Mouse (Mus musculus): ENCODE data around the gene Myl12a. TPM values are rescaled to one million over a fixed set of nuclear protein-coding genes. Genes with fewer than 3 reads are reported as not detected.
"Not testable (repeated sequence)": the region's sequence is repeated elsewhere in the genome, so short reads cannot be mapped to it uniquely, and the experiment has no call there.

The Myl12a gene
- polyA plus RNA-seq, 1 experiment from 2014 or later: 761 TPM

GRCm38 (mm10) chr17:70974065-70974464 is 28.6 kb downstream of the Myl12a start:
- whole genome bisulfite sequencing: 98% methylated on average over 14 of the region's 14 CpGs
- peaks cover 18% of the 10 kb centered on the region for H3K27me3 ChIP-seq (ENCODE audit: control insufficient read depth, insufficient read depth, low read length)
- not testable (repeated sequence) for H3K4me2 ChIP-seq (ENCODE audit: low read length); H3K4me1 ChIP-seq (ENCODE audit: control insufficient read depth in 2 of 2, insufficient read depth in 2 of 2, low read length in 2 of 2); H3K9me3 ChIP-seq (ENCODE audit: control insufficient read depth, low read length); H3K9ac ChIP-seq (ENCODE audit: low read length); H3K27ac ChIP-seq (replicated peaks in 1 of 2; ENCODE audit: control insufficient read depth in 1 of 2, insufficient read depth in 1 of 2, low read depth in 2 of 2, low read length in 2 of 2); ATAC-seq (ENCODE audit: insufficient number of reproducible peaks, insufficient read depth, low FRiP score, low read depth); H3K4me3 ChIP-seq (ENCODE audit: control insufficient read depth in 1 of 2, insufficient read depth in 1 of 2, low read depth in 1 of 2, low read length in 2 of 2)
- peaks cover 31% of the 10 kb centered on the region for H3K36me3 ChIP-seq (ENCODE audit: control insufficient read depth, insufficient read depth, low read length)

DNA sequence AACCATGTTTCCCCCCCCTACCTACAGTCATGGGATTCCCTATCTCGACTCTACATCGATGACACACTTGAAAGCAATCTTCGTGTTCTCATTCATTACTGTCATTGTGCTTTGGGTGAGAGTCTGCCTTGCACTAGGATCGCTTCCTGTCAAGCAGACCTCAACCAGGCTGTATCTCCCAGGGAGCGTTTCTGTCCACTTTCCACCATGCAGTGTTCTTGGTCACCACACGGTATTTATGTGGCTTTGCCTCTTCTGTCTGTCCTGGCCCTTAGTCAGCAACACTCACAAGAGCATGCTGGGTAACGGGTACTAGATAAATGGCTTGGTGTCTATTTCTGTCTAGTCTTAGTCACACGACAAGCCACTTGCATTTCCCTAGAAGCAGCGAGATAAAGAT is 29.3 kb downstream of the Myl12a start:
- H3K4me1 ChIP-seq (ENCODE audit: control insufficient read depth in 2 of 2, insufficient read depth in 2 of 2, low read length in 2 of 2): peaks cover 3 to 4% of the 10 kb centered on the region in 2 experiments; a peak in 3 of 4 replicates
- H3K4me3 ChIP-seq (ENCODE audit: control insufficient read depth in 1 of 2, insufficient read depth in 1 of 2, low read depth in 1 of 2, low read length in 2 of 2): no peak overlapping the region
- H3K9me3 ChIP-seq (ENCODE audit: control insufficient read depth, low read length): no peaks in the 10 kb centered on the region
- no peak overlapping the region for H3K4me2 ChIP-seq (ENCODE audit: low read length)
- H3K9ac ChIP-seq (ENCODE audit: low read length): no peak overlapping the region
- peaks cover 31% of the 10 kb centered on the region for H3K36me3 ChIP-seq (ENCODE audit: control insufficient read depth, insufficient read depth, low read length)
- H3K27ac ChIP-seq (replicated peaks in 1 of 2; ENCODE audit: control insufficient read depth in 1 of 2, insufficient read depth in 1 of 2, low read depth in 2 of 2, low read length in 2 of 2): no peak overlapping the region
- peaks cover 17% of the 10 kb centered on the region for H3K27me3 ChIP-seq (ENCODE audit: control insufficient read depth, insufficient read depth, low read length)
- no peak for ATAC-seq (ENCODE audit: insufficient number of reproducible peaks, insufficient read depth, low FRiP score, low read depth)
- WGBS: 56% methylated on average over 9 of the region's 9 CpGs

DNA sequence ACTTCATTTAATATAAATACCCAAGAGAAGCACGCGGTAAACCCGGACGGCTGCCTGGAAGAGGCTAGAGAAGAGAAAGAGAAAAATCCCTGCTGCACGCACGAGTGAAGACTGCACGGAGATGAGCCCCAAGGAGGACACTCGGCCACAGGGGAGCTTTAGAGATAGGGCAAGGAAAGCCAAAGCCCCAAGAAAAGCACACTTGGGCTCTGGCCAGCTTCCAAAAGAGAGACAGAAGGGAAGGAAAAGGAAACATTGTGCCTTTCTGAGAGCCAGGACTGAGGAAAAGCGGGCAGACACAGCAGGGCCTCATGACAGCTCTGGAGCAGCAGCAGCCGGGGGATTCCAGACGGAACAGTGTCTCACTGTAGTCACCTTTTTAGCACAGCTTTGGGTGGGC is 31.5 kb downstream of the Myl12a start:
- peaks cover 3 to 4% of the 10 kb centered on the region in 2 experiments; a peak in 3 of 4 replicates for H3K4me1 ChIP-seq (ENCODE audit: control insufficient read depth in 2 of 2, insufficient read depth in 2 of 2, low read length in 2 of 2)
- no peak overlapping the region for H3K27ac ChIP-seq (replicated peaks in 1 of 2; ENCODE audit: control insufficient read depth in 1 of 2, insufficient read depth in 1 of 2, low read depth in 2 of 2, low read length in 2 of 2)
- no peak overlapping the region for H3K4me2 ChIP-seq (ENCODE audit: low read length)
- H3K9me3 ChIP-seq (ENCODE audit: control insufficient read depth, low read length): no peaks in the 10 kb centered on the region
- no peak overlapping the region for H3K4me3 ChIP-seq (ENCODE audit: control insufficient read depth in 1 of 2, insufficient read depth in 1 of 2, low read depth in 1 of 2, low read length in 2 of 2)
- H3K27me3 ChIP-seq (ENCODE audit: control insufficient read depth, insufficient read depth, low read length): peaks cover 5% of the 10 kb centered on the region; the same call in 1 of the 2 replicates
- 61% methylated on average over 11 of the region's 11 CpGs for WGBS
- peaks cover 25% of the 10 kb centered on the region for H3K36me3 ChIP-seq (ENCODE audit: control insufficient read depth, insufficient read depth, low read length)
- ATAC-seq (ENCODE audit: insufficient number of reproducible peaks, insufficient read depth, low FRiP score, low read depth): no peak
- no peak overlapping the region for H3K9ac ChIP-seq (ENCODE audit: low read length)

DNA sequence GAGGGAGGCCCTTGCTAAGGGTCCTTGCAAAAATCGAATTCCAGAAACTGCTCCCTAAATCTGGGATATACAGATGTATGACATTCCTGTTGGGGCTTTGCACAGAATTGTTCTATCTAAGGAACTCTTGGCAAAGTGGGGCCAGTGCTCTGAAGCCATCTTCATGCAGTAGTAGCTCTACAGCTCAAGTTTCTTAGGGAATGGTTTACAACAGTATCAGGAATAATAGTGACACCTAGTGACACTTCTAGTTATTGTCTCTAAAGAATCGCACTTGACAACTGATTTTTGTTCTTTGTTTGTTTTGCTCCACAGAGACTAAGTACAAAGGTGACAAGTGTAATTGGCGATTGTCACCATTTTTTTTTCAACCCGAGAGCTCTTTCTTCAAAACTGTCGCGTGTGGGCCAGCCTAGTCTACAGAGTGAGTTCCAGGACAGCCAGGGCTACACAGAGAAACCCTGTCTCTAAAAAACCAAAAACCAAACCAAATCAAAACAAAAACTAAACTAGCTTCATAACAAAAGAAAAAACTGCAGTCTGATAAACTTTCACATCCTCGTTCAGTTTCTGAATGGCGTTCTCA is 34.0 kb downstream of the Myl12a start:
- Histone ChIP-seq H3K9me3 (ENCODE audit: control insufficient read depth, low read length) (no peaks in the 10 kb centered on the region), H3K27me3 (ENCODE audit: control insufficient read depth, insufficient read depth, low read length) (no peaks in the 10 kb centered on the region), H3K9ac (ENCODE audit: low read length) (no peak overlapping the region), H3K4me3 (ENCODE audit: control insufficient read depth in 1 of 2, insufficient read depth in 1 of 2, low read depth in 1 of 2, low read length in 2 of 2) (no peak overlapping the region), H3K4me1 (ENCODE audit: control insufficient read depth in 2 of 2, insufficient read depth in 2 of 2, low read length in 2 of 2) (peaks cover 3 to 4% of the 10 kb centered on the region in 2 experiments; a peak in 3 of 4 replicates), H3K36me3 (ENCODE audit: control insufficient read depth, insufficient read depth, low read length) (0 out of 2 replicates have a peak, but pooled peaks cover 6% of the 10 kb centered on the region), H3K4me2 (ENCODE audit: low read length) (no peak overlapping the region), H3K27ac (replicated peaks in 1 of 2; ENCODE audit: control insufficient read depth in 1 of 2, insufficient read depth in 1 of 2, low read depth in 2 of 2, low read length in 2 of 2) (no peak overlapping the region)
- WGBS: 20% methylated on average over 8 of the region's 8 CpGs
- no peak for ATAC-seq (ENCODE audit: insufficient number of reproducible peaks, insufficient read depth, low FRiP score, low read depth)

DNA sequence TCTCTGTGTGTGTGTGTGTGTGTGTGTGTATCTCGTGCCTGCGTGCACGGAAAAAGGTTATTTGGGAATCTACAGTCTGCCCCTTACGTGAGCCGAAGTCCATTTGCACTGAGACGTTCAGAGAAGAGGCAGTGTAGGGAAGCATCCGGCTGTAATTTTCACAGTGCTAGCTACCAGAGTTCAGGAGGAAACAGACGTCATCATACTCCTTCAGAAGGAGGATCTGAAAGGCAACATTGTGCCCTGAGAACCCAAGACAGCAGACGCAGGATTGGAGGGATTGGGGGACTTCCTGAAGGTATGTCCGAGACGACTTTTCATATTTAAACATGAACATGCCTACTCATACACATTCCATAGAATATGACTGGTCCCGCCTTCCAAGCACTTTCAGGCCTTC is 35.0 kb downstream of the Myl12a start:
- H3K4me2 ChIP-seq (ENCODE audit: low read length): no peak overlapping the region
- 53% methylated on average over 12 of the region's 12 CpGs for WGBS
- no peak overlapping the region for H3K27ac ChIP-seq (replicated peaks in 1 of 2; ENCODE audit: control insufficient read depth in 1 of 2, insufficient read depth in 1 of 2, low read depth in 2 of 2, low read length in 2 of 2)
- H3K4me3 ChIP-seq (ENCODE audit: control insufficient read depth in 1 of 2, insufficient read depth in 1 of 2, low read depth in 1 of 2, low read length in 2 of 2): no peak overlapping the region
- no peaks in the 10 kb centered on the region; a peak in 1 of 4 replicates for H3K4me1 ChIP-seq (ENCODE audit: control insufficient read depth in 2 of 2, insufficient read depth in 2 of 2, low read length in 2 of 2)
- H3K36me3 ChIP-seq (ENCODE audit: control insufficient read depth, insufficient read depth, low read length): no peaks in the 10 kb centered on the region
- no peak overlapping the region for H3K9ac ChIP-seq (ENCODE audit: low read length)
- H3K9me3 ChIP-seq (ENCODE audit: control insufficient read depth, low read length): no peaks in the 10 kb centered on the region
- ATAC-seq (ENCODE audit: insufficient number of reproducible peaks, insufficient read depth, low FRiP score, low read depth): no peak
- no peaks in the 10 kb centered on the region for H3K27me3 ChIP-seq (ENCODE audit: control insufficient read depth, insufficient read depth, low read length)

DNA sequence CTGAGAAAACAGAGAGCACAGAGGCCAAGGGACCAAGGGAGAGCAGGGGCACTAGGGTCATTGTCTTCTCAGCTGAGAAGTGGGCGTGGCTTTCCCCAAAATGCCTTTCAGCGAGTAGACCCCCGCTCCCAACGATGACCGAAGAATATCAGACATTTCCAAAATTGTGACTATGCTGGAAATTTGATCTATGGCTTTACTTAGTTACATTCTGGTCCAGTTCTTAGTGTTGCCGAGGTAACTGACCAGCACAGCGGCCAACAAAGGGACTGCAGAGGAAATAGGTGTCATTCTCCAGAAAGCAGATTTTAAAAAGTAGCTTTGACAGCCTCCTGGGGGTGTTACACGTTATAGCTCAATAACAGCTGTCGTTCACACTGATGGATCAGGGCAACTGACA is 35.5 kb downstream of the Myl12a start:
- no peak overlapping the region for H3K9ac ChIP-seq (ENCODE audit: low read length)
- no peak overlapping the region for H3K4me2 ChIP-seq (ENCODE audit: low read length)
- H3K27ac ChIP-seq (replicated peaks in 1 of 2; ENCODE audit: control insufficient read depth in 1 of 2, insufficient read depth in 1 of 2, low read depth in 2 of 2, low read length in 2 of 2): no peak overlapping the region
- H3K36me3 ChIP-seq (ENCODE audit: control insufficient read depth, insufficient read depth, low read length): no peaks in the 10 kb centered on the region
- no peaks in the 10 kb centered on the region for H3K9me3 ChIP-seq (ENCODE audit: control insufficient read depth, low read length)
- WGBS: 53% methylated on average over 9 of the region's 9 CpGs
- no peaks in the 10 kb centered on the region for H3K27me3 ChIP-seq (ENCODE audit: control insufficient read depth, insufficient read depth, low read length)
- H3K4me1 ChIP-seq (ENCODE audit: control insufficient read depth in 2 of 2, insufficient read depth in 2 of 2, low read length in 2 of 2): no peaks in the 10 kb centered on the region; a peak in 1 of 4 replicates
- no peak overlapping the region for H3K4me3 ChIP-seq (ENCODE audit: control insufficient read depth in 1 of 2, insufficient read depth in 1 of 2, low read depth in 1 of 2, low read length in 2 of 2)
- ATAC-seq (ENCODE audit: insufficient number of reproducible peaks, insufficient read depth, low FRiP score, low read depth): no peak

DNA sequence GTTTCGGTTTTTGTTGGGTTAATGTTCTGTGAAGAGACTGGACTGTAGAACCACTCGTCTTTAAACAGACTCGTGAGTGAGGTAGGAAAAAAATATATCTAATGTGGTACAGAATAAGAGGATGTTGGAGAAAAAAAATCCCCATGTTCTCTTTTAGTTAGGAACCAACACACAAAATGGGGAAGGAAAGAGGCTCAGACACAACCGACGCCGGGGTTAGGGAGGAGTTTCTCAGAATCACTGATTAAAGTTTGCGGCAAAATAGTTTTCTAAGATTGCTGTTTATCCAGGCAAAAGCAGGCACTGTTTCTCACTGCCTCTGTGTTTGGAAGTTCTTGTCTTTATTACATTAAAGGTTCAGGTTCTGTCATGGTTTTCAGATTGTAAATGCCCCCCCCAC is 36.6 kb downstream of the Myl12a start:
- Histone ChIP-seq H3K4me2 (ENCODE audit: low read length) (no peak overlapping the region), H3K9me3 (ENCODE audit: control insufficient read depth, low read length) (no peaks in the 10 kb centered on the region), H3K9ac (ENCODE audit: low read length) (no peak overlapping the region), H3K4me3 (ENCODE audit: control insufficient read depth in 1 of 2, insufficient read depth in 1 of 2, low read depth in 1 of 2, low read length in 2 of 2) (no peak overlapping the region), H3K27ac (replicated peaks in 1 of 2; ENCODE audit: control insufficient read depth in 1 of 2, insufficient read depth in 1 of 2, low read depth in 2 of 2, low read length in 2 of 2) (no peak overlapping the region), H3K27me3 (ENCODE audit: control insufficient read depth, insufficient read depth, low read length) (no peaks in the 10 kb centered on the region), H3K36me3 (ENCODE audit: control insufficient read depth, insufficient read depth, low read length) (no peaks in the 10 kb centered on the region), H3K4me1 (ENCODE audit: control insufficient read depth in 2 of 2, insufficient read depth in 2 of 2, low read length in 2 of 2) (no peaks in the 10 kb centered on the region)
- ATAC-seq (ENCODE audit: insufficient number of reproducible peaks, insufficient read depth, low FRiP score, low read depth): no peak
- WGBS: 90% methylated on average over 7 of the region's 7 CpGs

- Histone ChIP-seq H3K4me2 (ENCODE audit: low read length) (no peak overlapping the region), H3K27me3 (ENCODE audit: control insufficient read depth, insufficient read depth, low read length) (no peaks in the 10 kb centered on the region), H3K36me3 (ENCODE audit: control insufficient read depth, insufficient read depth, low read length) (no peaks in the 10 kb centered on the region), H3K4me1 (ENCODE audit: control insufficient read depth in 2 of 2, insufficient read depth in 2 of 2, low read length in 2 of 2) (no peaks in the 10 kb centered on the region), H3K27ac (replicated peaks in 1 of 2; ENCODE audit: control insufficient read depth in 1 of 2, insufficient read depth in 1 of 2, low read depth in 2 of 2, low read length in 2 of 2) (no peak overlapping the region), H3K4me3 (ENCODE audit: control insufficient read depth in 1 of 2, insufficient read depth in 1 of 2, low read depth in 1 of 2, low read length in 2 of 2) (no peak overlapping the region), H3K9ac (ENCODE audit: low read length) (no peak overlapping the region), H3K9me3 (ENCODE audit: control insufficient read depth, low read length) (no peaks in the 10 kb centered on the region)
- 85% methylated on average over 2 of the region's 2 CpGs for WGBS
- no peak for ATAC-seq (ENCODE audit: insufficient number of reproducible peaks, insufficient read depth, low FRiP score, low read depth)
These were observed 37.4 kb downstream of the Myl12a start for GRCm38 (mm10) chr17:70965281-70965680.

All from heart, embryonic 14.5 days (tissue).